Mouse (Mus musculus): ENCODE measurements at regions not wholly inside any gene's neighbourhood (a gene's known extent, or its start where the extent isn't known, plus 50 kb on each side); places are given as distances from the start of the nearest gene placed in this dataset.

- no peaks in the 10 kb centered on the region for H3K36me3 ChIP-seq
- WGBS (ENCODE audit: insufficient replicate concordance): 31% methylated on average over 4 of the region's 4 CpGs
- no peak for DNase-seq
- H3K27ac ChIP-seq: no peak overlapping the region
- 0 out of 2 replicates have a peak, but pooled peaks cover 5% of the 10 kb centered on the region for H3K4me1 ChIP-seq (replicated peaks)
- no peaks in the 10 kb centered on the region for H3K27me3 ChIP-seq
- H3K4me3 ChIP-seq (replicated peaks): no peak overlapping the region
- no peaks in the 10 kb centered on the region for H3K9me3 ChIP-seq (replicated peaks)
- no peak overlapping the region for H3K4me2 ChIP-seq
- H3K9ac ChIP-seq: no peak overlapping the region
- no peak for ATAC-seq (ENCODE audit: low read depth)
Observed at GRCm38 (mm10) chr17:83164728-83165127, 50.4 kb upstream of the Pkdcc start.

GRCm38 (mm10) chr17:83165140-83165539 is 50.0 kb upstream of the Pkdcc start:
- no peak overlapping the region for H3K27ac ChIP-seq
- DNase-seq: no peak
- no peaks in the 10 kb centered on the region for H3K27me3 ChIP-seq
- WGBS (ENCODE audit: insufficient replicate concordance): 58% methylated on average over 4 of the region's 4 CpGs
- H3K4me2 ChIP-seq: no peak overlapping the region
- no peak for ATAC-seq (ENCODE audit: low read depth)
- no peak overlapping the region for H3K4me3 ChIP-seq (replicated peaks)
- H3K36me3 ChIP-seq: no peaks in the 10 kb centered on the region
- 0 out of 2 replicates have a peak, but pooled peaks cover 5% of the 10 kb centered on the region for H3K4me1 ChIP-seq (replicated peaks)
- H3K9ac ChIP-seq: no peak overlapping the region
- no peaks in the 10 kb centered on the region for H3K9me3 ChIP-seq (replicated peaks)

Measured in liver, embryonic 13.5 days (tissue).